Mouse (Mus musculus) embryonic facial prominence, embryonic 11.5 days (tissue): ENCODE measurements around the gene Ube2e2. TPM values are rescaled to one million over a fixed set of nuclear protein-coding genes. Genes with fewer than 3 reads are reported as not detected.
"Not testable (repeated sequence)": the region's sequence is repeated elsewhere in the genome, so short reads cannot be mapped to it uniquely, and the experiment has no call there.

ENCODE experiments used
- ATAC-seq: fragments of 200-750 bp; cut with Nextera tagmentation; replicated peaks from 2 replicates; pipeline ENCODE4 v1.8.0; 2017; ENCODE audit warnings: low read depth; ENCODE audit not compliant: insufficient number of reproducible peaks, low FRiP score, low TSS enrichment
- DNase-seq: peaks from one replicate; pipeline ENCODE4 v3.0.0-alpha.2; 2015; ENCODE audit warnings: low spot score
- H3K27ac ChIP-seq: fragments of 300-500 bp; sonication (generic); replicated peaks from 2 replicates; pipeline ENCODE4 v1.5.1; 2014; ENCODE audit warnings: mild to moderate bottlenecking, low read depth, low read length, control low read depth
- H3K27me3 ChIP-seq: fragments of 300-500 bp; sonication (generic); 2 replicates; pipeline ENCODE4 v1.6.1; 2014; ENCODE audit warnings: mild to moderate bottlenecking, low read length, moderate library complexity, mixed read lengths; ENCODE audit not compliant: control insufficient read depth, insufficient read depth
- H3K36me3 ChIP-seq: fragments of 300-500 bp; sonication (generic); replicated peaks from 2 replicates; pipeline ENCODE4 v1.6.1; 2014; ENCODE audit warnings: low read depth, mild to moderate bottlenecking, low read length, moderate library complexity, mixed read lengths; ENCODE audit not compliant: control insufficient read depth, insufficient read depth
- H3K4me1 ChIP-seq: fragments of 300-500 bp; sonication (generic); 2 replicates; pipeline ENCODE4 v1.6.1; 2014; ENCODE audit warnings: low read length, mixed read lengths; ENCODE audit not compliant: control insufficient read depth, insufficient read depth
- H3K4me2 ChIP-seq: fragments of 300-500 bp; sonication (generic); 2 replicates; pipeline ENCODE4 v1.6.1; 2014; ENCODE audit warnings: low read depth, mild to moderate bottlenecking, control low read depth, low read length, moderate library complexity
- H3K4me3 ChIP-seq: fragments of 300-500 bp; sonication (generic); 2 replicates; pipeline ENCODE4 v1.5.1; 2014; ENCODE audit warnings: low read depth, low read length, control low read depth
- H3K9ac ChIP-seq: fragments of 300-500 bp; sonication (generic); replicated peaks from 2 replicates; pipeline ENCODE4 v1.6.1; 2014; ENCODE audit warnings: mild to moderate bottlenecking, control low read depth, low read length
- H3K9me3 ChIP-seq: fragments of 300-500 bp; sonication (generic); replicated peaks from 2 replicates; pipeline ENCODE4 v1.6.1; 2016; ENCODE audit warnings: mild to moderate bottlenecking, low read length, inconsistent platforms, mixed read lengths; ENCODE audit not compliant: control insufficient read depth
- WGBS: fragments of 180-500 bp; shearing (Covaris S2); extraction: QIAGEN DNeasy Blood & Tissue Kit; methylation state at CpG from one replicate; pipeline ENCODE4 v1.1.7; 2014; 5-methylcytosine and 5-hydroxymethylcytosine counted together
- polyA plus RNA-seq: library from polyadenylated mRNA; unstranded; fragments of >200 nt; fragmentation: Nextera tagmentation; extraction: Ambion mirVana; gene quantifications from 2 replicates; pipeline ENCODE4 v1.2.1, GENCODE M21; 2014

Gene Ube2e2
- polyA plus RNA-seq, 1 experiment from 2014 or later = 52.9 TPM

GRCm38 (mm10) chr14:18669301-18669935 lies 224.6 kb downstream of the Ube2e2 start:
- Histone ChIP-seq H3K27me3 (no peaks in the 10 kb centered on the region), H3K4me2 (no peak overlapping the region), H3K36me3 (no peaks in the 10 kb centered on the region), H3K9me3 (no peaks in the 10 kb centered on the region), H3K4me1 (no peaks in the 10 kb centered on the region), H3K27ac (no peak overlapping the region), H3K4me3 (no peak overlapping the region), H3K9ac (no peak overlapping the region)
- ATAC-seq (no peak), DNase-seq (no peak)
- WGBS = 64% methylated on average over 2 of the region's 2 CpGs

GRCm38 (mm10) chr14:18668309-18668708 lies 225.8 kb downstream of the Ube2e2 start:
- 90% methylated on average over 3 of the region's 4 CpGs for WGBS
- not testable (repeated sequence) for H3K4me1 ChIP-seq, H3K4me3 ChIP-seq, H3K9me3 ChIP-seq, ATAC-seq, H3K36me3 ChIP-seq, H3K27me3 ChIP-seq, H3K27ac ChIP-seq, DNase-seq, H3K4me2 ChIP-seq, H3K9ac ChIP-seq

- DNase-seq (no peak), ATAC-seq (no peak)
- Histone ChIP-seq H3K27me3 (no peaks in the 10 kb centered on the region), H3K4me3 (no peak overlapping the region), H3K36me3 (no peaks in the 10 kb centered on the region), H3K4me2 (no peak overlapping the region), H3K9me3 (no peaks in the 10 kb centered on the region), H3K27ac (no peak overlapping the region), H3K4me1 (no peaks in the 10 kb centered on the region), H3K9ac (no peak overlapping the region)
- WGBS = 91% methylated on average over 2 of the region's 2 CpGs
Observed at GRCm38 (mm10) chr14:18667755-18668154, 226.3 kb downstream of the Ube2e2 start.

GRCm38 (mm10) chr14:18666251-18666650 lies 227.8 kb downstream of the Ube2e2 start:
- H3K27me3 ChIP-seq = no peaks in the 10 kb centered on the region
- H3K36me3 ChIP-seq = no peaks in the 10 kb centered on the region
- no peak overlapping the region for H3K4me2 ChIP-seq
- DNase-seq (no peak), ATAC-seq (no peak)
- no peak overlapping the region for H3K4me3 ChIP-seq
- H3K9ac ChIP-seq = no peak overlapping the region
- WGBS = 66% methylated on average over 1 of the region's 1 CpGs
- H3K4me1 ChIP-seq = no peaks in the 10 kb centered on the region
- no peak overlapping the region for H3K27ac ChIP-seq
- H3K9me3 ChIP-seq = no peaks in the 10 kb centered on the region

- Histone ChIP-seq H3K27ac (no peak overlapping the region), H3K4me1 (no peaks in the 10 kb centered on the region), H3K36me3 (no peaks in the 10 kb centered on the region), H3K4me3 (no peak overlapping the region), H3K9me3 (no peaks in the 10 kb centered on the region), H3K4me2 (no peak overlapping the region), H3K9ac (no peak overlapping the region), H3K27me3 (no peaks in the 10 kb centered on the region)
- 81% methylated on average over 1 of the region's 1 CpGs for WGBS
- ATAC-seq (no peak), DNase-seq (no peak)
Observed at GRCm38 (mm10) chr14:18665267-18666024, 228.6 kb downstream of the Ube2e2 start.

- Histone ChIP-seq H3K4me1 (no peaks in the 10 kb centered on the region), H3K4me2 (no peak overlapping the region), H3K9me3 (no peaks in the 10 kb centered on the region), H3K4me3 (no peak overlapping the region), H3K27me3 (no peaks in the 10 kb centered on the region), H3K36me3 (no peaks in the 10 kb centered on the region), H3K9ac (no peak overlapping the region), H3K27ac (no peak overlapping the region)
- 81% methylated on average over 2 of the region's 2 CpGs for WGBS
- no peak for DNase-seq
- ATAC-seq = no peak
Observed at GRCm38 (mm10) chr14:18663666-18664065, 230.4 kb downstream of the Ube2e2 start.

- no peaks in the 10 kb centered on the region for H3K9me3 ChIP-seq
- no peaks in the 10 kb centered on the region for H3K27me3 ChIP-seq
- H3K4me2 ChIP-seq = no peak overlapping the region
- no peaks in the 10 kb centered on the region for H3K4me1 ChIP-seq
- WGBS = 76% methylated on average over 4 of the region's 4 CpGs
- H3K36me3 ChIP-seq = no peaks in the 10 kb centered on the region
- ATAC-seq (no peak), DNase-seq (peak; percentile 21)
- H3K27ac ChIP-seq = no peak overlapping the region
- H3K9ac ChIP-seq = no peak overlapping the region
- H3K4me3 ChIP-seq = no peak overlapping the region
Observed at GRCm38 (mm10) chr14:18657777-18658753, 236.0 kb downstream of the Ube2e2 start.
